Mouse (Mus musculus) frontal cortex, postnatal 25 days (tissue): ENCODE data around the gene Tmem163.

Experiments
- DNase-seq, 2 experiments: peaks; one replicate each; pipeline ENCODE4 v3.0.0; 2022; ENCODE audit warnings: low spot score in 2 of 2

Tmem163 gene

DNA sequence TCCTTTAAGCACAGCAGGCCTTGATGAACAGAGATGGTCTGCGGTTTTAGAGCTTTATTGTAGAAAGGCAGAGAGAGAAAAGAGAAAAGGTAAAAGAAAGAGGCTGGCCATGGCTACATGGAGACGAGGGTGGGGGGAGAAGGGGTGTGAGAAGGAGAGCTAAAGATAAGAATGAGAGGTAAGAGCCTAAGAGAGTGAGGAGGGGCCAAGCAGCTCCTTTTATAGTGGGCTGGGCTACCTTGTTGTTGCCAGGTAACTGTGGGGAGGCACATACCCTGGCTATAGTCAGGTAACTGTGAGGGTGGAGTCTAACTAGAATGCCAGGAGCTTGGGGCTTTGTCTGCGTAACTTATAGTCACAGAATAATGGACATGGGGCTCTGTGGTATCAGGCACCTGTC, 110.7 kb downstream of the Tmem163 start:
- DNase-seq = no peak

DNA sequence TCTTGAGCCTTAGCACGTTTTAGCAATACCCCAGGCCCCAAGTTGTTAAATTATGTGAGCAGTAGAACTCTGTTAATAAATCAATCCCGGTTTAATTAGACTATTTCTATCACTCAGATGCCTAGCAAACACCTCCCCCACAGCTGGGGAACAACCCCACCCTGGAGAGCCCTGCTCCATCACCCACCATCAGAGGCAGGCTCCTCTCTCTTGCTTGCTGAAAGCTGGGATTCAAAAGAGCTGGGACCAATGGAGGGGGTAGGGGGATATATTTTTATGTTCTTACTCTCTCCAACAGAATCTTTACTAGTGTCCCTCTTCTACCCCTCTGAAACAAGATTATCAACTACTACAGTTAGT, 122.9 kb downstream of the Tmem163 start:
- no peak for DNase-seq

DNA sequence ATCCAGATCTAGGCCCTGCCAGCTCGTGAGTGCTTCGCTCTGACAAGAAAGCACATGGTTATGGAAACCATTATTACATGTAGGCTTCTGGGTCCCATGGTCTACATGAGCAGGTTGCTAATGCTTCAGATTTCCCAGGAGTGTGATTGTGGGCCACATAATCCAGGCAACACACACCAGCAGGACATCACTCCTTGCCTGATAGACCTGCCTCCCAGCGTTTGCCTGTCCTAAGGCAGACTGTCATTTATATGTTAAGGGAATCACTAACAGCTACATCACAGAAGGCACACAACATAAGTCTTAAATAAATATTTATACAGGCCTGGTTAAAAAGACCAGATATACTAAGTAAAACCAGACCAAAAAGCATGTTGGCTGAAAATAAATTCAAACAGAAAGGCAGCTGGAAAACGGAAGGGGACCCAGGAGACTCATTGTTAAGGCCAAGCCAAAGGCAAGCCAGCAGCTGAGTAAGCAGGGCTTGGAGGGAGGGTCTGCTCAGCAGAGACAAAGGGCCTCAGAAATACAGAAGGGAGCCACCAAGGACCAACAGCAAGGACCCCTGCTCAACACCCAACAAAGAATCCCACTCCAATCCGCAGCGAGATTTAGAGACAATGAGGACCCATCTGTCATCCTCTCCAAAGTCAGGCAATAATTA, 123.4 kb downstream of the Tmem163 start:
- DNase-seq = no peak

DNA sequence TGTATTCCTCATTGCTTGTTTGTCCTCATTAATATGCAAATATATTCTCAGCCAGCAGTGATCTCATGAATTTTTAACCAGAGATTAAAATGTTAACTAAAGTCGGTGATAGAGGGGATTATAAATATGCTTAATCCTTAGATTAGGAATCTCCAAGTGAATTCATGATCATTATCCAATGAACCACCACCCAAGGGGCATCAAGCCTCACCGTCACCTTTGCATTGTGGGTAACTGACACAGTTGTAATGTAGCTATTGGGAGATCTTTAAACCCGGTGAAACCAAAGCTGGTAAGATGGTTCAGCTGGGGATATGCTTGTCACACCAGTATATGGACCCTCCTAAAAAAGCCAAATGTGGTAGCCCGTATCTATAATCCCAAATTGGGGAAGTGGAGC, 131.3 kb downstream of the Tmem163 start:
- DNase-seq = no peak

DNA sequence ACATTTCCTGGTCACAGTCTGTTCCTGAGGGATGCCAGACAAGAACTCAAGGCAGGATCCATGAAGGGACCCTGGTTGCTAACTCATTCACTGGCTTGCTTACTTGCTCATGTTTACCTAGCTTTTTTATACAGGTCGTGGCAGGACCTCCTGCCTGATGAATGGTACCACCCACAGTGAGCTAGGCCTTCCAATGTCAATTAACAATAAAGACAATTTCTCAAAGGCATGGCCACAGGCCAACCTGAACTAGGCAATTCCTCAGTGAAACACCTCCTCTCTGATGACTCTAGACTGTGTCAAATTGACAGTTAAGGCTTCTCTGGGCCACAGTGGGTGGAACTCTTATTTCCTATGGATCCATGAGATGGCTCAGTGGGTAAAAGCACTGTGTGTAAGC, 136.6 kb downstream of the Tmem163 start:
- DNase-seq = no peak

DNA sequence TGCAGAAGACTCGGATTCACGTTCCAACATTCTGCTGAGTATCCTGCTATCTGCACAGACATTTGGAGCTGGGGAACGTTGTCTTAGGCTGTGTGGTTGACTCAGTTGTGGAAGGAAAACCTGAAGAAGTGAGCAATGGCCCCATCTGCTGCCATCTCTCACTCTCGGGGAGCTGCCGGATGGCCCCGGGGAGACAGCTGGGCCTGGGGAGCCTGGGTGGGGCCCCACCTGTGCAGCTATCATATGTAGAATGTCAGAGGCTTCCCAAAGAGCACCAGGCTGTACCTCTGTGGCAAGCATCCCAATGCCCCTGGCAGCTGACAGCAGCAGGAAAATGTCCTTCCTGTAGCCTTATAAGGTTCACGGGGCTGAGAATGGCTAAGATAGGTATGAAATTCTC, 137.4 kb downstream of the Tmem163 start:
- DNase-seq = no peak

DNA sequence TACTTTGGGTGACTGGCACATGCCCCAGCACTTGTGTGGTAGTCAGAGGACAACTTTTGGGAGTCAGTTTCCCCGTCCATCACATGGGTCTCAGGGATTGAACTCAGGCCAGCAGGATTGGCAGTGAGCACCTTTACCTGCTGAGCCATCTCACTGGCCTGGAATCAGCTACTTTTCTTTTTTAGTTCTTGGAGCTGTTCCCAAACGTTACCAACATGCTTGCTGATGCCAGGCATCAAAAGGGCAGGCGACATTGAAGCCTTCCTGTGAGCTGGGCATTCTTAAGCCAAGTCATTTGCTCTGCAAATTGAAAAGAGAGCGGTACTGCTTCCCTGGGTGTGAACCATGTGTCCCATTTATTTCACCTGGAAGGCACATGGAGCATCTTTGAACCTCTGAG, 137.8 kb downstream of the Tmem163 start:
- no peak for DNase-seq

DNA sequence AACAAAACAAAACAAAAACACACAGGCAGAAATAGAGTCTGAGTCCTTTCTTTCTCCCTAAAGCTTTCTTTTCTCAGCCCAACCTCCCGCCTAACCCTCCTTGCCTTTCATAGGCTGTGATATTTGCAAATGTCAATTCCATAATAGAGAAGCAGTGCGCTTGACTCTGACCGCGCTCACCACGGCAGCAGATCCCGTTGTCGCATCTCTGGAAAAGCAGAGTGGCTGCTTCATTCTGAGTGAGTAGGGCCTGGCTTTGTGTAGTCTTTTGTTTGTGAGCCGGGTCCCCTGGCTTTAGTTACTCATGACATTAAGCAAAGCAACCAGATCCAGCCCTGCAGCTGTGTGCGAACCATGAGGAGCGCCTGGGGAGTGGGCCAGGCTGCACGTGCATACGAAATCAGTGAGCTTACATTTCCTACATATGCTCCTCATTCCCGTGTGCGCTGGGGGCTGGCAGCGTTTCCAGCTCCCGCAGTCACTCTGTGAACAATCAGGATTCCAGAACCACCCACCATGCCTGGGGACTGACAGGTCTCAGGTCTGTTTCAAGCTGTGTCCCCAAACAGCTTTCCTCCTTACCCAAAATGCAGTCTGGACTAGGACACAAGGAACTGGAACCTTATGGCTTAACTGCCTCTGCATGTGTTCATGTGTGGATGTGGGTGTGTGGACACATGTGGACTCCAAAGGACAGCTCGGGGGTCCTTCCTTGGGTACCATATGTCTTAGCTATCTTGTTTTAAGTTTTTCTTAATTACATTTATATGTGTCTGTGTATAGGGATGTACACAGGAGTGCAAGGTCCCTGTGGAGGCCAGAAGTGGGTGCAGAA, 141.9 kb downstream of the Tmem163 start:
- no peak for DNase-seq

DNA sequence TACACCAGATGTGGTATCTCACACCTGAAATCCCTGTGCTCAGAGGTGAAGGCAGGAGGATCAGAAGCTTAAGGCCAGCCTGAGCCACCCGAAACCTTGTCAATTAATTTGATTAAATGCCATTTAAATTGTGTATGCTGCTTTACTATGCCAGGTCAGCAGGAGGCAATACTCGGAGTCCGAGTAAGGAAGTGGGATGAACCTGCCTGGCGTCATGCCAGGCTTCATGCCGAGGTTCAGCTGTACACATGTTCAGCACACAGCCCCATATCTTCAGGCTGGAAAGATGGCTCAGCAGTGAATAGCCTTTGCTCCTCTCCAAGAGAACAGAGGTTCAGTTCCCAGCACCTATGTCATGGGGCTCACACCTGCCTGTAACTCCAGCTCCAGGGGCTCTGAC, 142.9 kb downstream of the Tmem163 start:
- no peak for DNase-seq

DNA sequence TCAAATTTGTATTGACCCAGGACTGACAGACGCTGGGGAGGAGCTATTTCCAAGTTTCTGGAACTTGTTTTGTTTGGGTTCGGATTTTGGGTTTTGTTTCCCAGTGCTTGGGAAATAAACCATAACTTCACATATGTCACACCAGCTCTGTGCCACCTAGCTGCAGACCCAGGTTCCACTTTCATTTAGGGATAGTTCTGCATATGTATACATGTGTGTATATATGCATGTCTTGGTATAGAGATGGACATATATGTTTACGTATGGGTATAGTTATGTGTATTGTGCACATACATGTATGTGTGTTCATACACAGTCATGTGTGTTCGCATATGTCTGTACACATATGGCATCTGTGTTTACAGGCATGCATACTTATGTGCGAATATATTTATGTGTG, 147.6 kb downstream of the Tmem163 start:
- no peak for DNase-seq

DNA sequence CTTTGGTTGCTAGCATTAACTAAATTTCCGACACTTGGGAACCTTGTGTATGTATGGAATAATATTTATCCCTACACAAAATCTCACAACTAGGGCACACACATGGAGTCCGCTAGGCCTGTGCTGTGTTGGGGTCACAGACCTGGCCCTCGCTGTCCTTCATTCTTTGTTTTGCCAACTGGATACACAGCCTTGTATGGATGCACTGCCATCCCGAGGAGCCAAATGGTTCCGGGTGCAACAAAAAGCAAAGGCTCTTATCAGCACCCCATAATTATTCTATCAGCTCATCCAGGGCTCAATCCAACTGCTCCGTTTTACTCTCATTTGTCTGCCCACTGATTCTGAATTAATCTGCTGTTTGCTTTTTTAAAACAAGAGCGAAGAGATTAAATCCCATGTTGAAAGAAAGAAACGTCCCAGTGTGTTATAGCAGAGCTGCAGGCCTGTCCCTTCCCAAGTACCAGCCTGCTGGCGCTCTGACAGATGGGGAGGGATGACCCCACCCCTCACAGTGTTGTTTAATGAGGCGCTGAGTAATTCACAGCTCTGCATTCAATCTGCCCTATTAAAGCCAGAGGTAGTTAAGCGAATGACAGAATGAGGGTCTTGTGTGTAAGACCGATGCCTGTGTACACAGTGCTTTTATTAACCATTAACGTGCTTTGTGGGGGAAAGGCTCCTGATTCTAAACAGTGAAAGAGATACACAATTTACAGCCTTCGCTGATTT, 148.3 kb downstream of the Tmem163 start:
- DNase-seq = no peak

DNA sequence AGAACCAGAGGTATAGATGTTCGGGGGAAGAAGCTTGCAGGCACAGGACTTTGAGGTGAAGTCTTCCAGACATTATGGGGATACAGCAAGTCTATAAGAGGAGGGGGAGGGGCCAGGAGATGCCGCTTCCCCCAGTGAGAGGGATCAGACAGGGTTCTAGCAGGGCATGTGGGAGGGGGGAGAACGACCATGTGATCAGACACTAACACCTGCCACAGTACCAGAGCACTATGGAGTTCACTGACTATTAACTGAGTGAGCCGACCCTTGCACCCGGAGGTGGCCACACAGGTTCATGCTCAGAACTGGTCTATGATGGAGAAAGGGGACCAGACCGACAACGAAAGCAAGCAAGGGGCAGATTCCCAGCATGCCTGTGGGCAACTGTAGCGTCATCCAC, 156.0 kb downstream of the Tmem163 start:
- no peak for DNase-seq

DNA sequence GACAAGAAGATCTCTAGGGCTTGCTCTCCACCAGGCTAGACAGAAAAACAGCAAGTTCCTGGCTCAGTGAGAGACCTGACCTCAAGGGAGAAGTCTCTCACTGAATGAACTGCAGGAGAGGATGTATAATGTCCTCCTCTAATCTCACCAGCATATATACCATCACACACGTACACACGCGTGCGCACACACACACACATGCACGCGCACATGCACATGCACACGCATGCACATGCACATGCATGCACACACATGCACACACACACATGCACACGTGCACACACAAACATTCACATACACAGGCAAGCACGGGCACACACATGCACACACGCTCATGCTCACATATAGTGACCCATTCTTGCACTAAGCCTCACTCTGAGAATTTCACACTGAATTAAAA, 164.5 kb downstream of the Tmem163 start:
- DNase-seq = no peak

DNA sequence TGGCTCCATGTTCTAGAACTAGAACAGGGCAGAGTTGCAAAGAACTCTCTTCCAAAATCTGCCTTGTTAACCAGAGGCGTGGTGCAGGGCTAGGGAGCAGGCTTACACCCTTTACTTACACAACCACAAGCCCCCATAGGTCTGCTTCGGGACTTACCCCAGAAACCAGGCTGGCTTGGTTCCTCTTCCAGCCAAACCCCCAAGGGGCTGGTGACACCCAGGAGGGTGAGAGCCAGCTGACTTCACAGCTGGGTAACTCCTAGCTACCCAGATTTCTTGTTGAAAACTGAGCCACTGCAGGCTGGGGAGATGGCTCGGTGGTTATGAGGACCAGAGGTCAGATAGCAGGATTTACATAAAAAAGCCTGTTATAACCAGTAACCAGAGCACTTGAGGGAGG, 164.9 kb downstream of the Tmem163 start:
- no peak for DNase-seq

DNA sequence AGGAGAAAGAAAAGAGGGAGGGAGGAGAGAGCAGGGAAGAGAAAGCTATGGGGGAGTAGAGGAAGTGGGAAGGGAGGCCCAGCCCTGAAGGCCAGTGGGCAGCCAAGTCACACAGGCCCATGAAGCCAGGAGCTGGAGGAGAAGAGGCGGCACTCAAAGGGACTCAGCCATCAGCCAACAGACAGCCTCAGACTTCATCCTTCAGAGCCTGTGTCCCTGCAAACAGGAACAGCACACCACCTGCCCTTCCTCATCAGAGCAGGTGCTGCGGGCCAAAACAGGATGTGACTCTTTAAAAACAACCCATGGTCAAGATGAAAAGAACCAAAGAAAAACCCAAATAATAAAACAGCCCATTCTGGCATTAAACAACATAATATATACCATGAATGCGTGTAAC, 165.7 kb downstream of the Tmem163 start:
- DNase-seq = no peak

DNA sequence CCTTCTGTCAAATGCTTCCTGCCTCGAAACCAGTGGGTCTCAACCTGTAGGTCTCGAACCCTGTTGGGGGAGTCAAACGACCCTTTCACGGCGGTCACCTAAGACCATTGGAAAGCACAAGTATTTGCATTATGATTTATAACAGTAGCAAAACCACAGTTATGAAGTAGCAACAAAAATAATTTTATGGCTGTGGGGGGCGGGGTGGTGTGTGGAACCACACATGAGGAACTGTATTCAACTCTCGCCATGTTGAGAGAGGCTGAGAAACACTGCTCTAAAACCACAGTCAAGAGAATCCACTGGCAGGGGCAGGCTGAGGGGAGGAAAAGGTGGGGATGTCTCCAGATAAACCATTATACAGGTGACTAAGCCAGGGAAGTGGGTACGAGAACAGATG, 166.2 kb downstream of the Tmem163 start:
- DNase-seq = no peak

DNA sequence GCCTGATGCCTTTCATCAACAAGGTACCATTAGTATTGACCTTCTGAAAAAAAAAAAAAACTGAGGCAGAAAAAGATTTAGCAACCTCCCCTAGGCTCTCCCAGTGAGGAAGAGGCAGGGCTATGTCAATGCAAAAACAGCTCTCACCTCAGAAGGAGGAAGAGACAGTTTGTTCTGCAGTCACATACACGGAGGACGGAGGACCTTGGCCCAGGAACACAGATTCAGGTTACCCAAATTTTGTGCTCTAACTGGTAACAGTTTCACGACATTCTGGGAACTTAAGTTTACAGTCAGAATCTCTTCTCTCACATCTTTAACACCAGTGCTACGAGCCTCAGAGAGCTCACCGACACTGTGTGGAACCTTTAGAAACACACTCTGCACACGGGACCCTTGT, 166.6 kb downstream of the Tmem163 start:
- DNase-seq = no peak

DNA sequence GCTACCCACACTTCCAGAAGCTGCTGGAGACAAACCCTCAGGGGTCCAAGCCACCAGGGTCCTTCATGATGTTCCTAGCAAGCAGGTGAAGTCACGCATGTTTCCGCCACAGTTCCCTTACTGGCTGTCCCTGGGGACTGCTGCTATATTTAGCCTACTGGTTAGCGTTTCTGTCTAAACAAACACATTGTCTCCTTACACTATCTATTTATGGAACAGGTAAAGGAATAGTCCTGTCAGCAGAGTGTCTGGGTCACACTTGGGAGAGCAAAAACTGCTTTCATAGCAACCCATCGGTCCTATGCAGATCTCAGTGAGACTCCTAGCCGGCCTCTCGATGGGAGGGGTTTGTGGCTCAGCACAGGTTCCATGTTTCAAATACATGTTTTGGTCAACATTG, 168.0 kb downstream of the Tmem163 start:
- DNase-seq = no peak

DNA sequence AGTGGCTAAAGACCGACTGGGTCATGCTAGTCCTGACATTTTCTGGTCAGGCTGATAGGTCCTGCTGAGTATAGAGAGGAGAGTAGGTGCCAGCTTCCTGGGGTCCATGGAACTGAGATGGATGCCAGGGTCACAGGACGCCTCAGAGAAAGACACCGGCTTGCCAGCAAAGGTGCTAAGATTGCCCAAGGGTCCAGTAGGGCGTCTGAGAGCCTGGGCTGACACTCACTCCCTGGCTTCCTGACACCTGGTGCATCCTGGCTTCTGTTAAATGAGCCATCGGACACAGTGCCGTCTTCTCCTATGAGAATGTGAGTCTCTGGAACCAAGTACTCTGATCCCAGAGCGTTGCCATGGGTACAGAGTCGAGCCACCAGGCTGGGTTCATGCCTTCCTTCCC, 170.4 kb downstream of the Tmem163 start:
- no peak for DNase-seq

DNA sequence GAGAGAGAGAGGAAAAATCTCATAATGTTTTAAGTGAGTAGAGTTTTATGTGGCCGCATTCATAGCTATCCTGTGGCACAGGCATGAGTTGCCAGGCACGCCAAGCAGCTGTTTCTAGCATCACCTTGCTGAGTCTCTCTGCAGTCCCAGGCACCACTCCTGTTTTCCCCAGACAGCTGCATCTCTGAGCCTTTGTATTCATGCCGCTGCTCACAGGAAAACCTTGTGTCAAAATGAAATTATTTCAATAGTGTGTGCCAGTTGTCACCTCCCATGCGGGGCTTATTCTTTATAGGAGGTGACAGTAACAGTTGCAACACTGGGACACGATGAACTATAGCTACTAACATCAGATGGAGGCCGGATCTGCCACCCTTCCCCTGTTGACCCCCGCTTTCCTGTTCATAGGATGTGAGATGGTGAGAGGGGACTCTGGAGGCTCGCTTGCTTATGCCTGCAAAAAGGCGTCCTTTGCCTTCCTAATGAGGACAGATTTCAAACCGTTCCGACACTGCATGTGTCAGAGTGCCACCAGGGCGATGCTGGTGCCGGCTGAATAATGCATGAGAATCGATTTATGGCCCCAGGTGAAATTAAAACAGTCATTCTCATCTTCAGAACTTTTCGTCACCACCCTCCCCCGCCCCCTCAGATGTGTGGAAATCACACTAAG, 171.1 kb downstream of the Tmem163 start:
- DNase-seq = no peak

DNA sequence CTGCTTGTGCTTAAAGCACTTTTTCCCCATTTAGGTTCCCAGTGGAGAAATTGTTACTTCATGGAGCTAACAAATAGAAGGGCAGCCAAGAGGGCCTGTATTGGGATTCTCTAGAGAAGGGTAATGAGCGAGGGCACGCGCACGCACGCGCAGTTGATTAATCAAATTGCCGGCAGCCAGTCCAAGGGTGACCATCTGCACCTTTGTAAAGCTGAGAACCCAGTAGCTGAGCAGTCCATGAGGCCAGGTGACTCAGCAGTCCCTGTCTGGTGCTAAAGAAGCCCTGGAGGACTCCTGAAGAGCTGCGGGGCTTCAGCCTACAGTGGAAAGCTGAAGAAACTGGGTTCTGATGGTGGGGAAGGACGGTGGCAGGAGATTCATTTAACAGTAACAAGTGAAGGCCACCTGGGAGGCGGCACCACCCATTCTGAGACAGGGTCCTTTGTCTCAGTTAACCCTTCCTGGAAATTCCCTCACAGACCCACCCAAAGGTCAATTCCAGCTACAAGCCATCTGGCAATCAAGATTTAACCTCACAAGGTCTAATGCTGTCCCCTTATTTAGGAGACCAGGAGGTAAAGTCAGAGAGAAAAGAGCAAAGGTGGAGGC, 172.2 kb downstream of the Tmem163 start:
- DNase-seq = no peak

DNA sequence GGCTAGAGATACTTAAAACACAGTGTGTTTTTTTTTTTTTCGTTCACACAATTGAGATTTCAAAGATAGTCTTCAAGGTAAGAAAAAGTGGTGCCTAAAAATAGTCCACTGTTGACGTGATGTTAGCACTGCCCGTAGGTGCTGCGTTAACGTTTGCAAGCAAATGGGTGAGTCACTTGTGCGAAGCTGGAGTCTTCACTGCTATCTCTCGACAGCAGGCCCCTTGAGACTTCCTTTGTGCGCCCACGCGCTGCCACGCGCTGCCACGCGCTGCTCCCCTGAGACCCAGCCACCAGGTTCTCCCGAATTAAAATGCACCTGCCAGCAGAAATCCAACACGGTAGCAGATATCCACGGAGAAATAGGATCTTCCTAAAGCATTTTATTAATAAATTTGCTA, 178.6 kb downstream of the Tmem163 start:
- no peak for DNase-seq
